Mouse (Mus musculus) G1E (cell line): ENCODE data around the gene Atp2a1. TPM values are rescaled to one million over a fixed set of nuclear protein-coding genes. Genes with fewer than 3 reads are reported as not detected.

Experiments used
- ATAC-seq: 2 replicates; pipeline ENCODE4 v1.8.0; 2016; ENCODE audit warnings: mild to moderate bottlenecking; ENCODE audit not compliant: insufficient number of reproducible peaks, poor library complexity, low FRiP score, severe bottlenecking; ENCODE audit errors: extremely low read depth
- DNase-seq: peaks from one replicate; pipeline ENCODE4 v3.0.0; 2012; ENCODE audit warnings: low spot score
- H3K27me3 ChIP-seq: 2 replicates; pipeline ENCODE4 v1.6.1; 2012; ENCODE audit warnings: mild to moderate bottlenecking, low read length, inconsistent platforms; ENCODE audit not compliant: insufficient read depth
- H3K36me3 ChIP-seq: replicated peaks from 2 replicates; pipeline ENCODE3; 2012; ENCODE audit warnings: mild to moderate bottlenecking, inconsistent platforms
- H3K4me1 ChIP-seq: 2 replicates; pipeline ENCODE4 v1.6.1; 2012; ENCODE audit warnings: low read depth, low read length, inconsistent platforms, mixed read lengths; ENCODE audit not compliant: insufficient read depth
- H3K4me3 ChIP-seq: 2 replicates; pipeline ENCODE4 v1.5.1; 2012; ENCODE audit warnings: low read depth, mild to moderate bottlenecking, inconsistent platforms, low read length, moderate library complexity, mixed read lengths
- H3K9me3 ChIP-seq: replicated peaks from 2 replicates; pipeline ENCODE4 v1.6.1; 2012; ENCODE audit warnings: inconsistent platforms
- CTCF ChIP-seq: IDR thresholded peaks from 2 replicates; pipeline ENCODE4 v1.5.1; 2012; ENCODE audit warnings: low read depth, low read length, inconsistent platforms, mixed read lengths
- GATA1 ChIP-seq: IDR thresholded peaks from 2 replicates; pipeline ENCODE4 v1.6.1; 2012; ENCODE audit warnings: borderline replicate concordance, low read length, inconsistent platforms, mixed read lengths
- GATA2 ChIP-seq: IDR thresholded peaks from 2 replicates; pipeline ENCODE4 v1.6.1; 2012; ENCODE audit warnings: low read depth, low read length, inconsistent platforms, borderline replicate concordance
- POLR2AphosphoS5 ChIP-seq: IDR thresholded peaks from 2 replicates; pipeline ENCODE4 v1.6.1; 2012; ENCODE audit warnings: low read depth, low read length, inconsistent platforms; ENCODE audit not compliant: insufficient replicate concordance
- TAL1 ChIP-seq: conservative IDR thresholded peaks from 2 replicates; pipeline ENCODE4 v1.6.1; 2012; ENCODE audit warnings: low read depth, low read length, inconsistent platforms, mixed read lengths
- polyA plus RNA-seq: library from polyadenylated mRNA; stranded (reverse); fragments of >175 nt; gene quantifications from 2 replicates; pipeline ENCODE4 v1.2.3, GENCODE M21; 2012
- total RNA-seq, 2 experiments: library from RNA; stranded (forward) in 1 of 2; stranded (reverse) in 1 of 2; fragments of 200-1000 nt in 1 of 2; fragments of >200 nt in 1 of 2; fragmentation: Nextera tagmentation in 1 of 2; gene quantifications; 2 replicates each; pipeline ENCODE4 v1.2.3; 2014 to 2017

Atp2a1 gene
- total and polyA plus RNA-seq, 3 experiments, result 0.02 TPM; not detected in 2

GRCm38 (mm10) chr7:126435801-126436200, 27.1 kb downstream of the Atp2a1 start:
- Histone ChIP-seq H3K4me1 (no peaks in the 10 kb centered on the region), H3K4me3 (no peak overlapping the region), H3K9me3 (no peaks in the 10 kb centered on the region), H3K27me3 (no peaks in the 10 kb centered on the region), H3K36me3 (peaks cover 70% of the 10 kb centered on the region)
- no peak for DNase-seq
- no peak for ATAC-seq
- TF ChIP-seq GATA2 (no peak), CTCF (no peak), TAL1 (no peak), GATA1 (no peak), POLR2AphosphoS5 (no peak)

GRCm38 (mm10) chr7:126434726-126435125, 28.2 kb downstream of the Atp2a1 start:
- H3K4me1 ChIP-seq, result peaks cover 3% of the 10 kb centered on the region
- TF ChIP-seq TAL1 (no peak), CTCF (no peak), GATA1 (no peak), POLR2AphosphoS5 (no peak), GATA2 (no peak)
- peaks cover 68% of the 10 kb centered on the region for H3K36me3 ChIP-seq
- ATAC-seq (no peak), DNase-seq (no peak)
- H3K9me3 ChIP-seq, result no peaks in the 10 kb centered on the region
- no peak overlapping the region for H3K4me3 ChIP-seq
- H3K27me3 ChIP-seq, result no peaks in the 10 kb centered on the region

GRCm38 (mm10) chr7:126430167-126430566, 32.7 kb downstream of the Atp2a1 start:
- peaks cover 42% of the 10 kb centered on the region for H3K36me3 ChIP-seq
- peaks cover 18% of the 10 kb centered on the region for H3K9me3 ChIP-seq
- DNase-seq (no peak), ATAC-seq (no peak)
- no peak overlapping the region for H3K4me3 ChIP-seq
- H3K27me3 ChIP-seq, result no peaks in the 10 kb centered on the region; the same call in 1 of the 2 replicates
- H3K4me1 ChIP-seq, result peaks cover 18% of the 10 kb centered on the region
- no peak for TF ChIP-seq CTCF
- TF ChIP-seq TAL1, result no peak
- no peak for TF ChIP-seq POLR2AphosphoS5
- TF ChIP-seq GATA1, result no peak

- ATAC-seq (no peak), DNase-seq (no peak)
- H3K4me3 ChIP-seq, result peak overlapping the region; percentile 83
- H3K4me1 ChIP-seq, result peaks cover 18% of the 10 kb centered on the region
- TF ChIP-seq GATA2 (no peak), POLR2AphosphoS5 (no peak), CTCF (no peak), TAL1 (no peak), GATA1 (no peak)
- peaks cover 18% of the 10 kb centered on the region for H3K9me3 ChIP-seq
- peaks cover 4% of the 10 kb centered on the region; the same call in 1 of the 2 replicates for H3K27me3 ChIP-seq
- H3K36me3 ChIP-seq, result peaks cover 37% of the 10 kb centered on the region
Observed at GRCm38 (mm10) chr7:126429503-126429898, 33.4 kb downstream of the Atp2a1 start.

GRCm38 (mm10) chr7:126428631-126429502, 34.0 kb downstream of the Atp2a1 start, which contains the start of gene Rabep2:
TSS of gene Rabep2 (plus strand) at chr7:126428759.
- Histone ChIP-seq H3K36me3 (peaks cover 30% of the 10 kb centered on the region), H3K4me1 (peaks cover 18% of the 10 kb centered on the region), H3K4me3 (peak within 1 kb of the TSS; percentile 83), H3K9me3 (peaks cover 18% of the 10 kb centered on the region), H3K27me3 (peaks cover 9% of the 10 kb centered on the region; the same call in 1 of the 2 replicates)
- TF ChIP-seq GATA1 (no peak), TAL1 (no peak), CTCF (no peak), GATA2 (no peak), POLR2AphosphoS5 (no peak)
- peak; percentile 89 for DNase-seq
- peak; percentile 58 for ATAC-seq

GRCm38 (mm10) chr7:126428154-126428553, 34.8 kb downstream of the Atp2a1 start:
- peaks cover 18% of the 10 kb centered on the region for H3K4me1 ChIP-seq
- H3K9me3 ChIP-seq, result peaks cover 18% of the 10 kb centered on the region
- H3K4me3 ChIP-seq, result peak overlapping the region; percentile 83; the same call in 1 of the 2 replicates
- TF ChIP-seq TAL1 (peak; percentile 81), GATA1 (no peak), CTCF (no peak)
- peaks cover 26% of the 10 kb centered on the region for H3K36me3 ChIP-seq
- peaks cover 10% of the 10 kb centered on the region; the same call in 1 of the 2 replicates for H3K27me3 ChIP-seq
- peak; percentile 63 for ATAC-seq
- peak; percentile 46 for DNase-seq
